Mouse (Mus musculus): ENCODE measurements around the gene Gm29609.

DNA sequence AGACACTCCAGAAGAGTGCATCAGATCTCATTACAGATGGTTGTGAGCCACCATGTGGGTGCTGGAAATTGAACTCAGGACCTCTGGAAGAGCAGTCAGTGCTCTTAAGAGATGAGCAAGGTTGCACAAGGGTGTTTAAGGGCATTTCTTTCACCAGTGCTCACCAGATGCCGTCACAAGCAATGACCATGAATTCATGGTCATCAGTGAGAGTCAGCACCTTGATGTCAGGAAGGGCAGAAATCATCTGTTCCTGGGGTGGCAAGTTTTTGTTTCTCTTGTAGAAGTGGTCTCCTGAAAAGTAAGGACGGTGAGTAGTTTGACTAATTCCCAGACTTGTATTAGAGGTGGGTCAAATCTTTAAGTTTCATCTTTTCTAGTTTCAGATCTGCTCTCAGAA lies 24.2 kb upstream of the Gm29609 start:
- TF ChIP-seq POLR2A (IDR thresholded peaks at IDR 0.05; ENCODE audit: borderline replicate concordance, insufficient read depth, low read length) (no peak), CTCF (IDR thresholded peaks at IDR 0.05; ENCODE audit: borderline replicate concordance, insufficient read depth, low read depth, low read length) (no peak)

All from cerebellum, adult 2 months (tissue).